Mouse (Mus musculus) heart, adult 8-10 months (tissue): Measurements from ENCODE around the gene Repin1. TPM values are rescaled to one million over a fixed set of nuclear protein-coding genes. Genes with fewer than 3 reads are reported as not detected.
"Not testable (repeated sequence)": the region's sequence is repeated elsewhere in the genome, so short reads cannot be mapped to it uniquely, and the experiment has no call there.

Experiments used
- DNase-seq: peaks from one replicate; pipeline ENCODE4 v3.0.0; 2022; ENCODE audit warnings: low spot score
- total RNA-seq, 4 experiments: library from RNA; stranded (reverse); gene quantifications; 2 replicates each; pipeline ENCODE4 v1.2.4; 2022

Gene Repin1
- total RNA-seq, 4 experiments from 2014 or later = 35.5 to 40.9 (median 36.3) TPM

- DNase-seq = peak; percentile 59
Observed at GRCm38 (mm10) chr6:48579215-48579648, 14.5 kb upstream of the Repin1 start.

GRCm38 (mm10) chr6:48581257-48581656 is 12.4 kb upstream of the Repin1 start:
- no peak for DNase-seq

- DNase-seq = peak; percentile 68
Observed at GRCm38 (mm10) chr6:48582037-48582436, 11.6 kb upstream of the Repin1 start.

GRCm38 (mm10) chr6:48589194-48589750 is 4.4 kb upstream of the Repin1 start, which contains the start of gene Gm45021:
Gene Gm45021, plus strand, starts transcription at chr6:48589610.
- DNase-seq = no peak

GRCm38 (mm10) chr6:48591221-48591845 is 2.4 kb upstream of the Repin1 start:
- DNase-seq = no peak

DNA sequence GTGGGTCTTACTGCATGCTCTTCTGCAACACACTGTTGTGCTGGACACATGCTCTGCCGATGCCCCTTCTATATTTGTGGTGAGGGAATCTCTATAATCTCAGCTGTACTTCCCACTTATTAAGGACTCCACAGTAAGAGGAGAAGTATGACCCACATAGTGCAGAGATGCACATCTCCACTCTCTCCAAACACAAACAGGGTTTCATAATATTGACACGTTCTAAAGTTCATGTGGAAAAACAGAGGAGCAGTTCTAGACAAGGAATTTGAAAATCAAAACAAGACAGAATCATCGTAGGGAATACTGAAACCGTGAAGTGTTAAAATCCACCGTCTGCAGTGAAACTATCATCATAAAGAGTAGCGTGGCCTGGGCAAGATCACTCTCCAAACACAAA is 1.8 kb upstream of the Repin1 start:
- no peak for DNase-seq

GRCm38 (mm10) chr6:48594043-48594738 is 508 bp downstream of the Repin1 start:
- peak; percentile 32 for DNase-seq

DNA sequence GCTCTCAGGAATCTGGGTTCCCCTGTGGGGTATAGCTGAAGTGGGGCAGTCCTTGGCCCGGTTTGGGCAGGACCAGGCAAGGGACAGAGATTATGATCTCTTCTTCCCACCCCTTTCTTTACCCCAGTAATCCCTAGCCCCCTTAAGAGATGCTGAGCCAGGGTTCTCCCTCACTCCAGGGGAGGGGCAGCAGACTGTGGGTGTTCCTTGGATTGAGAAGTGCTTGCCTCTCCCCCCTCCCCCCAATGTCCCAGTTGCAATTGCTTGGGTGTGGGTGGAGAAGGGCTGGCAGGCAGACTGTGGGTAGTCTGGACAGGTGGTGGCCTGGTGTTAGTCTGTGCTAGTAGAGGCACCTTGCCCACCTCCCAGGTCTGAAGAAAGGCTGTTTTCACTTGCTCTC is 1.6 kb downstream of the Repin1 start:
- no peak for DNase-seq

GRCm38 (mm10) chr6:48596545-48597232 is 3.0 kb downstream of the Repin1 start:
- no peak for DNase-seq

GRCm38 (mm10) chr6:48597233-48597625 is 3.5 kb downstream of the Repin1 start:
- no peak for DNase-seq

- no peak for DNase-seq
Observed at GRCm38 (mm10) chr6:48600594-48600993, 6.9 kb downstream of the Repin1 start.

GRCm38 (mm10) chr6:48601271-48602079 is 7.8 kb downstream of the Repin1 start, which contains the start of gene Zfp775:
Gene Zfp775, plus strand, starts transcription at chr6:48602063.
- DNase-seq = peak; percentile 96

GRCm38 (mm10) chr6:48602080-48602741 is 8.5 kb downstream of the Repin1 start:
- DNase-seq = no peak

- no peak for DNase-seq
Observed at GRCm38 (mm10) chr6:48608124-48608523, 14.4 kb downstream of the Repin1 start.

DNA sequence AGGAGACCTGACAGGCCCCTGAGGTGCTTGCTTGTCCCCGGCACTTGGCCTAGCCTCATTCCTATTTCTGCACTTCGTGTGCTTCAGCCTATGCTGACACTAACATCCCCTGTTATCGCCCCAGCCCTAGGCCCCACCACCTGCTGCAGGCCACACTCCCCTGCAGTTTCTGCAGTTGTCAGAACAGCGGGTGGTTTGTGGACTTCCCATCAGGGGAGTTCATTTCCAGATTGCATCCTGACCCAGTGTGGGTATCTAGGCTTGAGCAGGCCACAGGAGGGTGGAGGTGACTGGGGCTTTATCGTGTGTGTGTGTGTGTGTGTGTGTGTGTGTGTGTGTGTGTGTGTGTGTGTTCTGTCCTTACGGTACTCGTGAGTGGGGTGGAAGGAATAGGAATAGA is 15.8 kb downstream of the Repin1 start:
- DNase-seq = no peak

DNA sequence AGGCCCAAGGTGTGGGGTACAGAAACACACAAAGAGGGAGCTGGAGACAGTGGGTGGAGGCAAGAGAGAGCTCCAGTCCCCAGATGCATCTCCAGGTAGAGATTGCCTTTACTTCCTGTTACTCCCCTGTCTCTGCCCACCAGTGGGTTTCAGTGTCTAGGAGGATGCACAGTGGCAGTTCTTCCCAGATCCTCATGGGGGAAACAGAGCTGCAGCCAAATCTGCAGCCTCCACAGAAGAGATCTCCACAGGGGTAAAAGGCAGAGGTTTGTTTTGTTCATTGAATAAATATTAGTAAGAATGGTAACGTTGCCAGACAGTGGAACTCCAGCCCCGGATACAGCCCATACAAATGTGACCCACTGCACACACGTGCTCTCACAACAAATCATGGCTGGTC is 17.0 kb downstream of the Repin1 start:
- no peak for DNase-seq

DNA sequence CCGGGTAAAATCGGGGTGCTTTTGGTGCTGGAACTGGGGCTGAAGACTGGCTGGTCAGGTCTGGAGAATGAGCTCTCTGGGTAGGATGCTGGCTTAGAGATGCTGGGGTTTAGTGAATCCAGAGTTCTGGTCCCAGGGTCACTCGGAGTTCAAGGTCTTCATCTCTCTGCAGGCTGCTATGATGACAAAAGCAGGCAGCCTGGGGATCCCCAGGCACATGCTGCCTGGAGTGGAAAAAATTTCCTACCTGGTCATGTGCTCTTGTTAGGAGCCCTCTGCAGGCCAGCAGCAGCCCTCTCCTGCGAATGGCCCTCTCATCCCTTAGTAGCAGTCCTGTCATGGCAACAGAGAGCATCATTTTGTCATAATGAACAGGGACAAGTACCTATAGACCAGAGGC is 19.8 kb downstream of the Repin1 start:
- DNase-seq = no peak

DNA sequence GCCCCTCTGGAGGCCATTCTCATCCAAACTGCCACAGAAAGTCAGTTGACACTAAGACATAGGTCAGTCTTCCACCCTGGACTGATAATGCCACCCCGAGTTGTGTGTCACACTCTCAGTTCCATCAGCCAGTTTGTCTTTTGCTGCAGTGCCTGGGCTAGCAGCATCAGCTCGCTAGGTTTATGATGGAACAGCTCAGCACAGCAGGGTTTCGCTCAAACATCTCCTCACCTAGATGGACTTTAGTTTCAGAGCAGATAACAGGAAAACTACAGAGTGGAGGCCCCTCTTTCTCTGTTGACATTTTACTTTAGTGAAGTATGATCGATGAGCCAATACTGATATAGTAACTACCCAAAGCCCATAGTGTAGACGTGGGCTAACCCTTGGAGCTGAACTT is 21.1 kb downstream of the Repin1 start:
- no peak for DNase-seq

- no peak for DNase-seq
Observed at GRCm38 (mm10) chr6:48620031-48620430, 26.3 kb downstream of the Repin1 start.

- not testable (repeated sequence) for DNase-seq
Observed at GRCm38 (mm10) chr6:48622186-48622843, 28.6 kb downstream of the Repin1 start.
